Mouse (Mus musculus) forebrain, embryonic 14.5 days (tissue): ENCODE measurements around the gene Stk38l. TPM values are rescaled to one million over a fixed set of nuclear protein-coding genes. Genes with fewer than 3 reads are reported as not detected.

Experiments used
- ATAC-seq: fragments of 200-750 bp; cut with Nextera tagmentation; 2 replicates; pipeline ENCODE4 v1.8.0; 2017; ENCODE audit warnings: mild to moderate bottlenecking, moderate library complexity
- DNase-seq: peaks from one replicate; pipeline ENCODE4 v3.0.0-alpha.2; 2015; ENCODE audit warnings: low spot score
- H3K27ac ChIP-seq: fragments of 300-500 bp; sonication (generic); 2 replicates; pipeline ENCODE4 v1.5.1; 2014; ENCODE audit warnings: low read depth, mild to moderate bottlenecking, control low read depth, low read length, moderate library complexity
- H3K27me3 ChIP-seq: fragments of 300-500 bp; sonication (generic); replicated peaks from 2 replicates; pipeline ENCODE4 v1.6.1; 2014; ENCODE audit warnings: low read length, control low read depth, mixed read lengths; ENCODE audit not compliant: control insufficient read depth, insufficient read depth
- H3K36me3 ChIP-seq: fragments of 300-500 bp; sonication (generic); 2 replicates; pipeline ENCODE4 v1.6.1; 2014; ENCODE audit warnings: low read length, control low read depth; ENCODE audit not compliant: control insufficient read depth, insufficient read depth
- H3K4me1 ChIP-seq: fragments of 300-500 bp; sonication (generic); 2 replicates; pipeline ENCODE4 v1.6.1; 2014; ENCODE audit warnings: antibody characterized with exemption, low read length, control low read depth; ENCODE audit not compliant: control insufficient read depth, insufficient read depth
- H3K4me2 ChIP-seq: fragments of 300-500 bp; sonication (generic); 2 replicates; pipeline ENCODE4 v1.6.1; 2014; ENCODE audit warnings: mild to moderate bottlenecking, control low read depth, low read length
- H3K4me3 ChIP-seq: fragments of 300-500 bp; sonication (generic); 2 replicates; pipeline ENCODE4 v1.5.1; 2014; ENCODE audit warnings: low read depth, low read length, control low read depth
- H3K9ac ChIP-seq: fragments of 300-500 bp; sonication (generic); 2 replicates; pipeline ENCODE4 v1.6.1; 2014; ENCODE audit warnings: mild to moderate bottlenecking, low read length, control low read depth, moderate library complexity
- H3K9me3 ChIP-seq: fragments of 300-500 bp; sonication (generic); replicated peaks from 2 replicates; pipeline ENCODE4 v1.6.1; 2016; ENCODE audit warnings: low read length, control low read depth, mixed read lengths; ENCODE audit not compliant: control insufficient read depth
- WGBS: fragments of 180-500 bp; shearing (Covaris S2); extraction: QIAGEN DNeasy Blood & Tissue Kit; methylation state at CpG from one replicate; pipeline ENCODE4 v1.1.7; 2014; 5-methylcytosine and 5-hydroxymethylcytosine counted together
- polyA plus RNA-seq: library from polyadenylated mRNA; unstranded; fragments of >200 nt; fragmentation: Nextera tagmentation; extraction: Ambion mirVana; gene quantifications from 2 replicates; pipeline ENCODE4 v1.2.1, GENCODE M21; 2014

The Stk38l gene
- polyA plus RNA-seq, 1 experiment from 2014 or later, result 13.5 TPM

- no peak overlapping the region for H3K9ac ChIP-seq
- no peak overlapping the region for H3K27ac ChIP-seq
- DNase-seq (no peak), ATAC-seq (no peak)
- H3K4me2 ChIP-seq, result no peak overlapping the region
- no peak overlapping the region for H3K4me3 ChIP-seq
- H3K27me3 ChIP-seq, result no peaks in the 10 kb centered on the region
- H3K36me3 ChIP-seq, result no peaks in the 10 kb centered on the region
- H3K4me1 ChIP-seq, result no peaks in the 10 kb centered on the region
- no peaks in the 10 kb centered on the region for H3K9me3 ChIP-seq
- 87% methylated on average over 1 of the region's 1 CpGs for WGBS
Measured at GRCm38 (mm10) chr6:146745180-146745579, 20.4 kb downstream of the Stk38l start.

GRCm38 (mm10) chr6:146746577-146746976 lies 21.8 kb downstream of the Stk38l start:
- Histone ChIP-seq H3K27ac (no peak overlapping the region), H3K4me3 (no peak overlapping the region), H3K4me2 (no peak overlapping the region), H3K4me1 (no peaks in the 10 kb centered on the region), H3K27me3 (no peaks in the 10 kb centered on the region), H3K36me3 (no peaks in the 10 kb centered on the region), H3K9me3 (no peaks in the 10 kb centered on the region), H3K9ac (no peak overlapping the region)
- 89% methylated on average over 5 of the region's 5 CpGs for WGBS
- ATAC-seq, result no peak
- DNase-seq, result no peak

GRCm38 (mm10) chr6:146747057-146747456 lies 22.3 kb downstream of the Stk38l start:
- Histone ChIP-seq H3K9ac (no peak overlapping the region), H3K27ac (no peak overlapping the region), H3K9me3 (no peaks in the 10 kb centered on the region), H3K27me3 (no peaks in the 10 kb centered on the region), H3K4me3 (no peak overlapping the region), H3K36me3 (no peaks in the 10 kb centered on the region), H3K4me1 (no peaks in the 10 kb centered on the region), H3K4me2 (no peak overlapping the region)
- ATAC-seq (no peak), DNase-seq (no peak)

- ATAC-seq, result no peak
- no peaks in the 10 kb centered on the region for H3K36me3 ChIP-seq
Measured at GRCm38 (mm10) chr6:146748271-146748670, 23.5 kb downstream of the Stk38l start.

GRCm38 (mm10) chr6:146751671-146752070 lies 26.9 kb downstream of the Stk38l start:
- ATAC-seq (0 out of 2 replicates have a peak, but pooled peaks have one; percentile 40), DNase-seq (peak; percentile 10)
- Histone ChIP-seq H3K9me3 (no peaks in the 10 kb centered on the region), H3K27ac (no peak overlapping the region), H3K4me2 (no peak overlapping the region), H3K27me3 (no peaks in the 10 kb centered on the region), H3K4me1 (no peaks in the 10 kb centered on the region), H3K4me3 (no peak overlapping the region), H3K36me3 (no peaks in the 10 kb centered on the region), H3K9ac (no peak overlapping the region)
- 47% methylated on average over 1 of the region's 1 CpGs for WGBS

More at GRCm38 (mm10) chr6:146748271-146748670, 23.5 kb downstream of the Stk38l start:
- no peaks in the 10 kb centered on the region for H3K4me1 ChIP-seq
- H3K4me3 ChIP-seq, result no peak overlapping the region
- no peak overlapping the region for H3K27ac ChIP-seq
- no peak for DNase-seq
- H3K9me3 ChIP-seq, result no peaks in the 10 kb centered on the region
- H3K9ac ChIP-seq, result no peak overlapping the region
- no peaks in the 10 kb centered on the region for H3K27me3 ChIP-seq
- no peak overlapping the region for H3K4me2 ChIP-seq
- WGBS, result 85% methylated on average over 1 of the region's 1 CpGs

GRCm38 (mm10) chr6:146752178-146752577 lies 27.4 kb downstream of the Stk38l start:
- 90% methylated on average over 2 of the region's 2 CpGs for WGBS
- H3K36me3 ChIP-seq, result no peaks in the 10 kb centered on the region
- DNase-seq (no peak), ATAC-seq (no peak)
- H3K4me3 ChIP-seq, result no peak overlapping the region
- no peaks in the 10 kb centered on the region for H3K27me3 ChIP-seq
- H3K4me1 ChIP-seq, result no peaks in the 10 kb centered on the region
- no peak overlapping the region for H3K27ac ChIP-seq
- H3K4me2 ChIP-seq, result no peak overlapping the region
- H3K9ac ChIP-seq, result no peak overlapping the region
- no peaks in the 10 kb centered on the region for H3K9me3 ChIP-seq

- H3K4me1 ChIP-seq, result no peaks in the 10 kb centered on the region
- H3K27ac ChIP-seq, result no peak overlapping the region
- H3K27me3 ChIP-seq, result no peaks in the 10 kb centered on the region
- H3K4me3 ChIP-seq, result no peak overlapping the region
- H3K4me2 ChIP-seq, result no peak overlapping the region
- H3K9ac ChIP-seq, result no peak overlapping the region
- no peaks in the 10 kb centered on the region for H3K36me3 ChIP-seq
- ATAC-seq (no peak), DNase-seq (peak; percentile 30)
- H3K9me3 ChIP-seq, result no peaks in the 10 kb centered on the region
- 68% methylated on average over 1 of the region's 1 CpGs for WGBS
Measured at GRCm38 (mm10) chr6:146752612-146753011, 27.8 kb downstream of the Stk38l start.

GRCm38 (mm10) chr6:146753560-146754160 lies 28.9 kb downstream of the Stk38l start:
- Histone ChIP-seq H3K4me2 (no peak overlapping the region), H3K4me3 (no peak overlapping the region), H3K27me3 (no peaks in the 10 kb centered on the region), H3K9me3 (no peaks in the 10 kb centered on the region), H3K36me3 (no peaks in the 10 kb centered on the region), H3K4me1 (no peaks in the 10 kb centered on the region), H3K9ac (no peak overlapping the region), H3K27ac (no peak overlapping the region)
- WGBS, result 79% methylated on average over 2 of the region's 2 CpGs
- ATAC-seq (no peak), DNase-seq (no peak)

GRCm38 (mm10) chr6:146755136-146755535 lies 30.3 kb downstream of the Stk38l start:
- Histone ChIP-seq H3K4me2 (no peak overlapping the region), H3K4me3 (no peak overlapping the region), H3K27me3 (no peaks in the 10 kb centered on the region), H3K4me1 (no peaks in the 10 kb centered on the region), H3K36me3 (no peaks in the 10 kb centered on the region), H3K27ac (no peak overlapping the region), H3K9me3 (no peaks in the 10 kb centered on the region), H3K9ac (no peak overlapping the region)
- no peak for DNase-seq
- 91% methylated on average over 2 of the region's 2 CpGs for WGBS
- ATAC-seq, result no peak
